Mouse (Mus musculus) heart, adult 11 months (tissue): ENCODE results near the gene Megf9.
A peak's percentile ranks its signal among the peaks of the same experiment; 100 is the strongest.

Source experiments
- DNase-seq: peaks from one replicate; pipeline ENCODE4 v3.0.0; 2022

Gene Megf9

GRCm38 (mm10) chr4:70534891-70535269, at the start of gene Megf9:
TSS of gene Megf9 (minus strand) at chr4:70534995.
- DNase-seq = peak; percentile 100

GRCm38 (mm10) chr4:70579654-70580053, 44.9 kb upstream of the Megf9 start:
- DNase-seq = no peak

GRCm38 (mm10) chr4:70578301-70578700, 43.5 kb upstream of the Megf9 start:
- DNase-seq = no peak

- no peak for DNase-seq
These were observed 41.3 kb upstream of the Megf9 start for GRCm38 (mm10) chr4:70576096-70576495.

GRCm38 (mm10) chr4:70573926-70574325, 39.1 kb upstream of the Megf9 start:
- DNase-seq = no peak

GRCm38 (mm10) chr4:70553888-70554287, 19.1 kb upstream of the Megf9 start:
- peak; percentile 52 for DNase-seq

- no peak for DNase-seq
These were observed 18.5 kb upstream of the Megf9 start for GRCm38 (mm10) chr4:70553230-70553797.

GRCm38 (mm10) chr4:70552120-70552519, 17.3 kb upstream of the Megf9 start:
- no peak for DNase-seq

- DNase-seq = no peak
These were observed 12.8 kb upstream of the Megf9 start for GRCm38 (mm10) chr4:70547411-70548148.

GRCm38 (mm10) chr4:70545869-70546542, 11.2 kb upstream of the Megf9 start:
- DNase-seq = no peak

GRCm38 (mm10) chr4:70544390-70544789, 9.6 kb upstream of the Megf9 start:
- DNase-seq = no peak

- DNase-seq = no peak
These were observed 7.6 kb upstream of the Megf9 start for GRCm38 (mm10) chr4:70542387-70542786.

- DNase-seq = no peak
These were observed 5.9 kb upstream of the Megf9 start for GRCm38 (mm10) chr4:70540743-70541142.

GRCm38 (mm10) chr4:70536661-70537580, 2.1 kb upstream of the Megf9 start:
- DNase-seq = no peak

- DNase-seq = peak; percentile 98
These were observed 1.0 kb upstream of the Megf9 start for GRCm38 (mm10) chr4:70535711-70536311.

- DNase-seq = no peak
These were observed 494 bp upstream of the Megf9 start for GRCm38 (mm10) chr4:70535289-70535688.

- peak; percentile 96 for DNase-seq
These were observed 511 bp downstream of the Megf9 start for GRCm38 (mm10) chr4:70534078-70534890.

- no peak for DNase-seq
These were observed 1.6 kb downstream of the Megf9 start for GRCm38 (mm10) chr4:70533056-70533805.

GRCm38 (mm10) chr4:70531021-70531420, 3.8 kb downstream of the Megf9 start:
- DNase-seq = no peak

GRCm38 (mm10) chr4:70528622-70529021, 6.2 kb downstream of the Megf9 start:
- DNase-seq = no peak

- DNase-seq = no peak
These were observed 11.4 kb downstream of the Megf9 start for GRCm38 (mm10) chr4:70523346-70523745.
